Mouse (Mus musculus) mesoderm, embryonic 11.5 days (tissue): ENCODE data around the gene Olfr1360.

ENCODE experiments used
- DNase-seq: peaks from one replicate; pipeline ENCODE4 v3.0.0-alpha.2; 2012; ENCODE audit warnings: low read depth, low spot score

The Olfr1360 gene

DNA sequence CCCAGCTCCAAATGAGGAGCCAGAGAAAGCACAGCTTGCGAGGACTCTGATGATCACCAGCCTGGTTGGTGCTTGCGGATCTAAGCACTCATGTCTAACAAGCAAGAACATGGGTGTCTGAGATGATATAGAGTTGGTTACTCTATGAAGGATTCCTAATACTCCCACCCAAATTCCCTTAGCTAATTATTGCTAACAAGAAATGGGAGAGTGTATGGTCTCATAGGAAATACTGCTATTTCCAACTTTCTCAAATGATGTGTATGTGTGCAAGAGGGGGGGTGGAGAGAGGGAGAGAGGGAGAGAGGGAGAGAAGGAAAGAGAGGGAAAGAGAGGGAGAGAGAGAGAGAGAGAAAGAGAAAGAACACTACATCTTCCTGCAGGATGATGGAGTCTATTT is 13.9 kb downstream of the Olfr1360 start, which contains the start of gene Olfr1361:
Olfr1361 (minus strand) TSS at position 101 of the 400 bp plus-strand sequence.
- DNase-seq: no peak

DNA sequence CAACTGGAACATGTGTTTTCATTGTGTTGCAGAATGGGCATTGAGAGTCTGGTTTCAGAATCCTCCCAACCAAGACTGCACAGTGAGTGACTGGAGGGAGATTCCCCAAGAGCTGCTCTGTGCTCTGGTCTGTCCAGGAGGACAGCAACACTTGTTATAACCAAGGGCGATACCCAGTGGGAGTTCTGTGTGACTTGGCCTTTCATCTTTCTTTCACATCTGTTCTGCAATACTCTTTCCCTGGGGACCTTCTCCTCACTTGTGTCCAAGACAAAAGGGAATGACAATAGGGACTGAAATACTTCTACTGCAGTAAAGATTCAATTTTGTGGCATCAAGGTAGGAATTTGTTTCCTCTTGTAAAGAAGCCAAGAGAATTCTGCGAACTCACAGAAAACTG is 34.8 kb downstream of the Olfr1360 start, which contains the start of gene Olfr11:
Olfr11 (minus strand) TSS at position 101 of the 400 bp plus-strand sequence.
- DNase-seq: peak; percentile 1
